Mouse (Mus musculus): ENCODE results near the gene Lrguk.

- TF ChIP-seq CTCF (IDR thresholded peaks at IDR 0.05) (no peak), POLR2A (IDR thresholded peaks at IDR 0.05; ENCODE audit: insufficient read depth, low read depth, low read length) (no peak), EP300 (IDR thresholded peaks at IDR 0.05; ENCODE audit: insufficient read depth, low read depth, low read length) (no peak)
Observed at GRCm38 (mm10) chr6:34176111-34176863, 147.0 kb downstream of the Lrguk start.
